Mouse (Mus musculus) heart, embryonic 10.5 days (tissue): ENCODE measurements around the gene Olfr204. TPM values are rescaled to one million over a fixed set of nuclear protein-coding genes. Genes with fewer than 3 reads are reported as not detected.

Experiments
- polyA plus RNA-seq: library from polyadenylated mRNA; unstranded; fragments of >200 nt; fragmentation: Nextera tagmentation; extraction: Ambion mirVana; gene quantifications from 2 replicates; pipeline ENCODE4 v1.2.1, GENCODE M21; 2016

The Olfr204 gene
- polyA plus RNA-seq, 1 experiment from 2014 or later: not detected

Other genes starting within 250 kb of the Olfr204 start
- gene Olfr190, start 240.2 kb downstream of the Olfr204 start, polyA plus RNA-seq: not detected in 2 replicates
- gene Olfr191, start 228.4 kb downstream of the Olfr204 start, polyA plus RNA-seq: not detected in 2 replicates
- gene Olfr193, start 206.4 kb downstream of the Olfr204 start, polyA plus RNA-seq: not detected in 2 replicates
- gene Olfr194, start 197.2 kb downstream of the Olfr204 start, polyA plus RNA-seq: not detected in 2 replicates
- not detected in 2 replicates for gene Olfr195, start 171.2 kb downstream of the Olfr204 start, polyA plus RNA-seq
- not detected in 2 replicates for gene Olfr196, start 147.8 kb downstream of the Olfr204 start, polyA plus RNA-seq
- not detected in 2 replicates for gene Olfr198, start 114.7 kb downstream of the Olfr204 start, polyA plus RNA-seq
- not detected in 2 replicates for gene Olfr199, start 98.5 kb downstream of the Olfr204 start, polyA plus RNA-seq
- gene Olfr201, start 45.6 kb downstream of the Olfr204 start, polyA plus RNA-seq: not detected in 2 replicates
- not detected in 2 replicates for gene Olfr202, start 31.5 kb downstream of the Olfr204 start, polyA plus RNA-seq
- not detected in 2 replicates for gene Olfr203, start 19.4 kb downstream of the Olfr204 start, polyA plus RNA-seq
- gene Olfr205, start 12.9 kb upstream of the Olfr204 start, polyA plus RNA-seq: not detected in 2 replicates
- gene Olfr206, start 31.0 kb upstream of the Olfr204 start, polyA plus RNA-seq: not detected in 2 replicates
- not detected in 2 replicates for gene Olfr209, start 45.7 kb upstream of the Olfr204 start, polyA plus RNA-seq
- gene Gabrr3, start 89.1 kb upstream of the Olfr204 start, polyA plus RNA-seq: not detected in 2 replicates
- 35.8 and 40.0 TPM in 2 replicates for gene Riox2, start 153.5 kb upstream of the Olfr204 start, polyA plus RNA-seq